In the genomic region with DNA sequence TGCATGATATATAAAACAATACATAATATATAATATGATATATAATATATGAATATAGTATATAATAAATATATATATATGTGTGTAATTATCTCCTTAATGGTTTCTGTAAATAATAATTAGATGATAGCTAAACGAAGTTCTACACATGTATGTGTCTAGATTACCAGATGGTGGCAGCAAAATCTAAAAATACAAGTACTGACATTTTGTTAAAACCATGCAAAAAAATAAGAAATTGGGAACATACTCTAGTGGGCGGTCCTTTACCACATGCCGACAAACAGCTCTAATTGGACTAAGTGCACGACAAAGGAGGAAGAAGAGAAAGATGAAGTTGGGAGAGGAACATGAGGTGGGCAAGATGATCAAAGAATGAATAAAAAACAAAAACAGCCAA, we compare ENCODE assay signal across 19 mouse cellular contexts.
"Had no signal": no experiment of that assay in that cellular context is flagged by ENCODE, and none has a peak within 500 bp of the region (broad histone marks: within the 10 kb centered on the region; RNA-seq: fewer than 3 reads in every experiment).

No protein-coding gene starts in this region.

- DNase-seq: kidney, adult 18-20 months; kidney, adult 9 months; kidney, postnatal 14 days; kidney, postnatal 4 days; lung, adult 18-20 months; lung, postnatal 10 days; lung, postnatal 36 days; thymus, adult 2 months; thymus, postnatal 14 days; thymus, postnatal 4 days had no signal

- H3K9ac ChIP-seq: liver, embryonic 15.5 days; lung, embryonic 15.5 days; midbrain, embryonic 13.5 days; neural tube, embryonic 13.5 days had no signal

- H3K27ac ChIP-seq: liver, embryonic 15.5 days; lung, embryonic 15.5 days; midbrain, embryonic 10.5 days; midbrain, embryonic 13.5 days; neural tube, embryonic 13.5 days had no signal

- H3K9me3 ChIP-seq: liver, embryonic 15.5 days; lung, embryonic 15.5 days had no signal

- H3K4me2 ChIP-seq: liver, embryonic 11.5 days; liver, embryonic 15.5 days; lung, embryonic 15.5 days; midbrain, embryonic 13.5 days; neural tube, embryonic 13.5 days had no signal

- H3K27me3 ChIP-seq: liver, embryonic 15.5 days; lung, embryonic 15.5 days; megakaryocyte, embryonic 14.5 days; midbrain, embryonic 13.5 days; neural tube, embryonic 13.5 days had no signal

- H3K4me1 ChIP-seq: liver, embryonic 15.5 days; lung, embryonic 15.5 days; megakaryocyte, embryonic 14.5 days; midbrain, embryonic 10.5 days; midbrain, embryonic 13.5 days; neural tube, embryonic 13.5 days had no signal

- H3K4me3 ChIP-seq: liver, embryonic 15.5 days; lung, embryonic 15.5 days; megakaryocyte, embryonic 14.5 days; midbrain, embryonic 10.5 days; midbrain, embryonic 13.5 days; myocyte; neural tube, embryonic 13.5 days had no signal

- ATAC-seq: midbrain, embryonic 13.5 days; midbrain, embryonic 16.5 days had no signal

- H3K36me3 ChIP-seq: liver, embryonic 15.5 days; lung, embryonic 15.5 days; midbrain, embryonic 10.5 days; midbrain, embryonic 13.5 days; neural tube, embryonic 13.5 days had no signal
